Mouse (Mus musculus): Measurements from ENCODE around the gene Cfdp1.

GRCm38 (mm10) chr8:111864648-111865047, 10.6 kb upstream of the Cfdp1 start:
- TF ChIP-seq CTCF (IDR thresholded peaks at IDR 0.05; ENCODE audit: low read depth, low read length) (no peak), POLR2A (IDR thresholded peaks at IDR 0.05; ENCODE audit: borderline replicate concordance, low read depth, low read length) (no peak)

All from bone marrow macrophage, adult 2 months (primary cell).